Mouse (Mus musculus) hindbrain, embryonic 16.5 days (tissue): Measurements from ENCODE around the gene Id2. TPM values are rescaled to one million over a fixed set of nuclear protein-coding genes. Genes with fewer than 3 reads are reported as not detected.
A peak's percentile ranks its signal among the peaks of the same experiment; 100 is the strongest.

ENCODE experiments used
- ATAC-seq: fragments of 200-750 bp; cut with Nextera tagmentation; 2 replicates; pipeline ENCODE4 v1.8.0; 2017; ENCODE audit warnings: moderate TSS enrichment, moderate library complexity
- H3K27ac ChIP-seq: fragments of 300-500 bp; sonication (generic); 2 replicates; pipeline ENCODE4 v1.5.1; 2014; ENCODE audit warnings: low read depth, mild to moderate bottlenecking, control low read depth, low read length, moderate library complexity
- H3K27me3 ChIP-seq: fragments of 300-500 bp; sonication (generic); replicated peaks from 2 replicates; pipeline ENCODE4 v1.6.1; 2014; ENCODE audit warnings: low read length; ENCODE audit not compliant: control insufficient read depth, insufficient read depth
- H3K36me3 ChIP-seq: fragments of 300-500 bp; sonication (generic); 2 replicates; pipeline ENCODE4 v1.6.1; 2014; ENCODE audit warnings: mild to moderate bottlenecking, low read length, moderate library complexity, mixed read lengths; ENCODE audit not compliant: control insufficient read depth, insufficient read depth
- H3K4me1 ChIP-seq: fragments of 300-500 bp; sonication (generic); 2 replicates; pipeline ENCODE4 v1.6.1; 2014; ENCODE audit warnings: low read depth, low read length; ENCODE audit not compliant: control insufficient read depth, insufficient read depth
- H3K4me2 ChIP-seq: fragments of 300-500 bp; sonication (generic); 2 replicates; pipeline ENCODE4 v1.6.1; 2014; ENCODE audit warnings: mild to moderate bottlenecking, low read length, control low read depth, moderate library complexity
- H3K4me3 ChIP-seq: fragments of 300-500 bp; sonication (generic); 2 replicates; pipeline ENCODE4 v1.5.1; 2014; ENCODE audit warnings: mild to moderate bottlenecking, low read length, control low read depth, moderate library complexity
- H3K9ac ChIP-seq: fragments of 300-500 bp; sonication (generic); 2 replicates; pipeline ENCODE4 v1.6.1; 2014; ENCODE audit warnings: low read depth, mild to moderate bottlenecking, control low read depth, low read length, moderate library complexity
- H3K9me3 ChIP-seq: fragments of 300-500 bp; sonication (generic); 2 replicates; pipeline ENCODE4 v1.6.1; 2014; ENCODE audit warnings: mild to moderate bottlenecking, low read length, moderate library complexity; ENCODE audit not compliant: control insufficient read depth
- WGBS: fragments of 180-500 bp; shearing (Covaris S2); extraction: QIAGEN DNeasy Blood & Tissue Kit; methylation state at CpG from one replicate; pipeline ENCODE4 v1.1.7; 2014; 5-methylcytosine and 5-hydroxymethylcytosine counted together
- polyA plus RNA-seq: library from polyadenylated mRNA; unstranded; fragments of >200 nt; fragmentation: Nextera tagmentation; extraction: Ambion mirVana; gene quantifications from 2 replicates; pipeline ENCODE4 v1.2.1, GENCODE M21; 2015

The Id2 gene
- polyA plus RNA-seq, 1 experiment from 2014 or later = 379 TPM

GRCm38 (mm10) chr12:25099313-25099562 lies 2.3 kb upstream of the Id2 start:
- no peak for ATAC-seq
- peak overlapping the region; percentile 55 for H3K4me3 ChIP-seq
- no peaks in the 10 kb centered on the region for H3K36me3 ChIP-seq
- peak overlapping the region; percentile 99 for H3K4me2 ChIP-seq
- peak overlapping the region; percentile 76 for H3K9ac ChIP-seq
- H3K9me3 ChIP-seq = no peaks in the 10 kb centered on the region
- peaks cover 36% of the 10 kb centered on the region for H3K4me1 ChIP-seq
- no peaks in the 10 kb centered on the region for H3K27me3 ChIP-seq
- peak overlapping the region; percentile 89 for H3K27ac ChIP-seq
- WGBS = 0% methylated on average over 9 of the region's 9 CpGs

GRCm38 (mm10) chr12:25098561-25099312 lies 1.8 kb upstream of the Id2 start:
- Histone ChIP-seq H3K27ac (peak overlapping the region; percentile 89), H3K9me3 (no peaks in the 10 kb centered on the region), H3K4me2 (peak overlapping the region; percentile 99), H3K9ac (peak overlapping the region; percentile 76), H3K36me3 (no peaks in the 10 kb centered on the region), H3K4me1 (peaks cover 36% of the 10 kb centered on the region), H3K27me3 (no peaks in the 10 kb centered on the region), H3K4me3 (peak overlapping the region; percentile 55)
- under 1% methylated on average over 60 of the region's 61 CpGs for WGBS
- peak; percentile 80 for ATAC-seq

DNA sequence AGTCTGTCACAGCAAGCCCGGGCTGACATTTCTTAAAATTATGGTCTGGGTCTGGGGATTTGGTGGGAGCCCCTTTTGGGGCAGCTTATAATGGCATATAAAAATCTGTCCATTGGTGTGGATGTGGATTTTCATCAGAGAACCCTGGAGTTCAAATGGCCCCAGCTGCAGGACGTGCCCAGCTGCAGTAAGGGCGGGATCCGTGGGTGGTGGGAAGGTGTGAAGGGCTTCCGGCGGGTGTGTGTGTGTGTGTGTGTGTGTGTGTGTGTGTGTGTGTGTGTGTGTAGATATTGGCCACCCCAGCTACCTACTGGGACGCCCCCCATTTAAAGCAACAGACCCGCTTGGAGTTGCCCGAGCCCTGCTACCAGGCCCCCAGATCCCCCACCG lies 1.2 kb upstream of the Id2 start:
- Histone ChIP-seq H3K9me3 (no peaks in the 10 kb centered on the region), H3K27ac (peak overlapping the region; percentile 89), H3K4me2 (peak overlapping the region; percentile 99), H3K9ac (peak overlapping the region; percentile 76), H3K27me3 (no peaks in the 10 kb centered on the region), H3K4me1 (peaks cover 38% of the 10 kb centered on the region), H3K36me3 (no peaks in the 10 kb centered on the region), H3K4me3 (peak overlapping the region; percentile 55)
- ATAC-seq = no peak
- WGBS = 6% methylated on average over 8 of the region's 10 CpGs

DNA sequence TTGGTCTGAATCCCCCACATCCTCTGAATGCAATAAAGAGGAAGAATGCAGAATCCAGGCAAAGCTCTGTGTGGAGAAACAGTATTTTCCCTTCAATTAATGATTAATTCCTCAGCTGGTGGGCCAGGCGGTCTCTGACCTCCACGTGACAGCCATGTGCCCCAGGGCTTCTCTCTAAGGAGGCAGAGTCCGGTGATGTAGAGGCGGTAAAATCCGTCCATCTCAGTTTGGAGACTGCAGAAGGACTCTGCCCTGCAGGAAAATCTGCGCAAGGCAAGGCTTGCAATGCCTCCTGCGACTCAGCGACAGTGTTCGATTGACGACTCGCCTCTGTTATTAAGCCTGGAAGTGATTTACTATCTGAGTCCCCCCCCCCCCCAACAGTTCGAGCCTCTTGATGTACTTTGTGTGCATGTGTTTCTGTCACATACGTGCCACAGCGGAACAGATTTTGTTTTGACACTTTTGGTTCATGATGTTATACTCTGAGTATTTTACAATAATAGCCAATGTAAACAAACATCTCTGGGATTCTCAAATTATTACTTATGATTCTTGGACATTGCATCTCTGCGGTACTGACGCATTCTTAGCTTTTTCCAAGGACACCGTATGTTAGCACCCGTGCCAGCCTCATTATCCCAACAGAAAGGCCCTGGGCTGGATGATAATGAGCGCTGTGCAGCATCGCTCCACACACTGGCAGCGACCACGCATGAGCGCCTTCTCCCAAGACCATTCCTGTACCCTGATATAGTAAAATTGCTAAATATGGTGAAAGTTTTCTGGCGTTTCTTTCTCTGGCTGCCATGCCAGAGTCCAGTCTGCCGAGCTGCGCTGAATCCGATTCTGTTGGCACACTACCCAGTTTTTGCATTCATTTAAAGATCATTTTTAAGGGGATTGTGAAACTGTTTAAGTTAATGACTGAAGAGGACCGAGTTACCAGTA lies 545 bp upstream of the Id2 start:
- H3K9me3 ChIP-seq = no peaks in the 10 kb centered on the region
- peak overlapping the region; percentile 55 for H3K4me3 ChIP-seq
- WGBS = 2% methylated on average over 28 of the region's 28 CpGs
- ATAC-seq = no peak
- H3K36me3 ChIP-seq = no peaks in the 10 kb centered on the region
- no peaks in the 10 kb centered on the region for H3K27me3 ChIP-seq
- H3K9ac ChIP-seq = peak overlapping the region; percentile 76
- H3K27ac ChIP-seq = peak overlapping the region; percentile 89
- H3K4me1 ChIP-seq = peaks cover 44% of the 10 kb centered on the region
- H3K4me2 ChIP-seq = peak overlapping the region; percentile 99

DNA sequence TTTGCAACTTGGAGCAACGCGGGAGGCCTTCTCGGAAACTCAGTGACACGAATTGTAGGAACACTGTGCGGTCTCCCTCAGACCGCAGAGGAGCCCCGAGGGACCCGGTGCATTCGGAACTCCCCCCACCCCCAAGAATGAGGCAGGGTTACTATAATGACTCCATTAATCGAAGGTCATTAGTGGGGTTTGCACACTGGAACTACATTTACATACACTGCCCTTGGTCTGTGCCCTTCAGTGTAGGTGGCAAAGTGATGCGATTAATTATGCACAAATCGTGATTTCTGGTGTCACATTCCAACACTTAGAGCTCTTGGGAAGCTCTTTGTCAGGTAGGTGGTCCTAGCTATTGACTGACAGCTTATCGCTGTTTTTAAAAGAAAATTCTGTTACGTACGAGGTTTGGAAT lies 294 bp downstream of the Id2 start:
- peak overlapping the region; percentile 99 for H3K4me2 ChIP-seq
- H3K9ac ChIP-seq = peak overlapping the region; percentile 69
- H3K36me3 ChIP-seq = no peaks in the 10 kb centered on the region
- peak overlapping the region; percentile 89 for H3K27ac ChIP-seq
- no peaks in the 10 kb centered on the region for H3K27me3 ChIP-seq
- H3K4me3 ChIP-seq = peak overlapping the region; percentile 66
- ATAC-seq = no peak
- WGBS = 3% methylated on average over 15 of the region's 15 CpGs
- no peaks in the 10 kb centered on the region for H3K9me3 ChIP-seq
- peaks cover 46% of the 10 kb centered on the region for H3K4me1 ChIP-seq

GRCm38 (mm10) chr12:25095974-25096639 lies 833 bp downstream of the Id2 start:
- H3K4me1 ChIP-seq = peaks cover 44% of the 10 kb centered on the region

DNA sequence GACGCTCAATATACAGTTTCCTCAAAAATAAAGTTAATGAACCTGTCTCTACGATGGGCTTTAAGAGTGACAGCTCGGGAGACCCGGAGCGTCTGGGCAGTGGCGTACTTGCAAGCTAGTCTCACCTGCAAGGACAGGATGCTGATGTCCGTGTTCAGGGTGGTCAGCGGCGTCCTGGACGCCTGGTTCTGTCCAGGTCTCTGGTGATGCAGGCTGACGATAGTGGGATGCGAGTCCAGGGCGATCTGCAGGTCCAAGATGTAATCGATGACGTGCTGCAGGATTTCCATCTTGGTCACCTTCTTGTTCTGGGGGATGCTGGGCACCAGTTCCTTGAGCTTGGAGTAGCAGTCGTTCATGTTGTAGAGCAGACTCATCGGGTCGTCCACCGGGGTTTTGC lies 1.4 kb downstream of the Id2 start:
- Histone ChIP-seq H3K27ac (peak overlapping the region; percentile 76), H3K9me3 (no peaks in the 10 kb centered on the region), H3K4me2 (peak overlapping the region; percentile 99), H3K4me1 (peaks cover 38% of the 10 kb centered on the region), H3K9ac (peak overlapping the region; percentile 78), H3K27me3 (no peaks in the 10 kb centered on the region), H3K36me3 (no peaks in the 10 kb centered on the region), H3K4me3 (peak overlapping the region; percentile 66)
- 0% methylated on average over 19 of the region's 19 CpGs for WGBS
- ATAC-seq = no peak

More at GRCm38 (mm10) chr12:25095974-25096639, 833 bp downstream of the Id2 start:
- Histone ChIP-seq H3K9me3 (no peaks in the 10 kb centered on the region), H3K27ac (peak overlapping the region; percentile 89), H3K9ac (peak overlapping the region; percentile 78), H3K4me3 (peak overlapping the region; percentile 66), H3K36me3 (no peaks in the 10 kb centered on the region), H3K4me2 (peak overlapping the region; percentile 99), H3K27me3 (no peaks in the 10 kb centered on the region)
- ATAC-seq = peak; percentile 92
- WGBS = under 1% methylated on average over 41 of the region's 41 CpGs

DNA sequence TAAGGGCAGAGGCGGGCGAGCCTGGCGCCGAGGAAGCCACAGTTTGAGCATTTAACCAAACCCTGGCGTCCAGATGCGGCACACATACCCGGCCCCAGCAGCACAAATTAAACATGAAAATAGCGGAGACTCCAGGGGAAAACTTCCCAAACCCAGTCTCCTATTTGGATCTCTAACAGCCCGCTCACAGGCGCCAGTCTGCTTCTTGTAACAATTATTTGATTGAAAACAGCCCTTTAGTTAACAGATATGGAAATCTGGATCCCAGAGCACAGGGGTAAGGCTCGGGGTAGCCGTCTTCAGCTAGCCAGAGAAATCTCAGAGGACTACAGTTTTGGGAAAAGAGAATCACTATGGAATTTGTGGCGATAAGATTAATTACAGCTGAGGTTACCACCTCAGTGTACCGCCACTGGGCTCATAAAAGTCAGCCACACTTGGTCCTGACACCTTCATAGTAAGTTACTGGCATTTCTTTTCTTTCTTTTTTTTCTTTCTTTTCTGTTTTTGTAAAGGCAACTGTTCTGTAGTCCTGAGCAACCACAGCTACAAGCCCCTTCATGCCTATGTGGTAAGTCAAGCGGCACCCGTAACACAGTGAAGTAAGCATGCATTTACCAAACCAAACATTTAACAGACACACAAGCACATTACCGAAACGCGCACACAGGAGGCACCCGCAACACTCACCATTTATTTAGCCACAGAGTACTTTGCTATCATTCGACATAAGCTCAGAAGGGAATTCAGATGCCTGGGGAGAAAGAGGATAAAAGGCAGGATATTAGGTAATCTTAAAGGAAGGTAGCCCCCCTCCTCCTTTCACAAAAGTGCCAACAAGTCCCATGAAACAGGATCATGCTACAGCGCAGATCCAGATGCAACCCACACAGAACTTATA lies 2.1 kb downstream of the Id2 start:
- Histone ChIP-seq H3K36me3 (no peaks in the 10 kb centered on the region), H3K4me2 (peak overlapping the region; percentile 99), H3K4me1 (peaks cover 35% of the 10 kb centered on the region), H3K4me3 (peak overlapping the region; percentile 66), H3K27ac (peak overlapping the region; percentile 76), H3K9me3 (no peaks in the 10 kb centered on the region), H3K27me3 (no peaks in the 10 kb centered on the region), H3K9ac (peak overlapping the region; percentile 78)
- WGBS = under 1% methylated on average over 22 of the region's 22 CpGs
- no peak for ATAC-seq
